Mouse (Mus musculus) stomach, embryonic 15.5 days (tissue): ENCODE results near the gene Gm5737. TPM values are rescaled to one million over a fixed set of nuclear protein-coding genes. Genes with fewer than 3 reads are reported as not detected.

Source experiments
- polyA plus RNA-seq: library from polyadenylated mRNA; unstranded; fragments of >200 nt; fragmentation: Nextera tagmentation; extraction: Ambion mirVana; gene quantifications from 2 replicates; pipeline ENCODE4 v1.2.1, GENCODE M21; 2015

Gm5737 gene
- polyA plus RNA-seq, 1 experiment from 2014 or later = not detected

Other genes with a start within 250 kb of the Gm5737 start
- 197 and 221 TPM in 2 replicates for gene Uqcrc2, start 177.2 kb upstream of the Gm5737 start, polyA plus RNA-seq
- gene Pdzd9, start 142.0 kb upstream of the Gm5737 start, polyA plus RNA-seq = 0.28 and 0.44 TPM in 2 replicates
- gene Mosmo, start 134.7 kb upstream of the Gm5737 start, polyA plus RNA-seq = 11.1 and 13.5 TPM in 2 replicates
- 0.63 and 0.73 TPM in 2 replicates for gene Vwa3a, start 73.0 kb upstream of the Gm5737 start, polyA plus RNA-seq
- gene Eef2k, start 30.5 kb downstream of the Gm5737 start, polyA plus RNA-seq = 54.3 and 58.0 TPM in 2 replicates
- gene Polr3e, start 105.4 kb downstream of the Gm5737 start, polyA plus RNA-seq = 34.4 and 36.4 TPM in 2 replicates
- gene Cdr2, start 169.9 kb downstream of the Gm5737 start, polyA plus RNA-seq = 11.8 and 14.0 TPM in 2 replicates
- gene Mfsd13b, start 170.1 kb downstream of the Gm5737 start, polyA plus RNA-seq = 0.39 and 0.50 TPM in 2 replicates
- 139 and 149 TPM in 2 replicates for gene Mettl9, start 222.1 kb downstream of the Gm5737 start, polyA plus RNA-seq